Mouse (Mus musculus) E14TG2a.4 (cell line): ENCODE data around the gene Sp9.

Source experiments
- H3K27me3 ChIP-seq: 2 replicates; pipeline ENCODE4 v1.6.1; 2014; ENCODE audit warnings: low read length, control low read depth; ENCODE audit not compliant: insufficient read depth
- H3K36me3 ChIP-seq: 2 replicates; pipeline ENCODE4 v1.6.1; 2014; ENCODE audit warnings: low read length, control low read depth; ENCODE audit not compliant: insufficient read depth
- H3K4me1 ChIP-seq: replicated peaks from 2 replicates; pipeline ENCODE4 v1.6.1; 2014; ENCODE audit warnings: low read depth, low read length, control low read depth
- H3K4me3 ChIP-seq: replicated peaks from 2 replicates; pipeline ENCODE4 v1.5.1; 2014; ENCODE audit warnings: mild to moderate bottlenecking, low read length
- H3K9me3 ChIP-seq: 2 replicates; pipeline ENCODE4 v1.6.1; 2014; ENCODE audit warnings: low read length, control low read depth
- CTCF ChIP-seq: conservative IDR thresholded peaks from 2 replicates; pipeline ENCODE4 v1.5.1; 2014; ENCODE audit warnings: low read length
- NANOG ChIP-seq: IDR thresholded peaks from 2 replicates; pipeline ENCODE4 v1.6.1; 2014; ENCODE audit warnings: borderline replicate concordance, low read length, mixed read lengths
- POU5F1 ChIP-seq: IDR thresholded peaks from 2 replicates; pipeline ENCODE4 v1.6.1; 2014; ENCODE audit warnings: low read length, borderline replicate concordance

The Sp9 gene

GRCm38 (mm10) chr2:73313117-73313501, 41.4 kb downstream of the Sp9 start:
- TF ChIP-seq POU5F1, result no peak
- no peak for TF ChIP-seq CTCF
- no peak for TF ChIP-seq NANOG
- Histone ChIP-seq H3K9me3 (no peaks in the 10 kb centered on the region), H3K4me3 (peak overlapping the region; percentile 100), H3K27me3 (no peaks in the 10 kb centered on the region), H3K36me3 (peaks cover 33% of the 10 kb centered on the region), H3K4me1 (peaks cover 27% of the 10 kb centered on the region)

GRCm38 (mm10) chr2:73314311-73314710, 42.6 kb downstream of the Sp9 start:
- Histone ChIP-seq H3K36me3 (peaks cover 28% of the 10 kb centered on the region), H3K4me3 (no peak overlapping the region), H3K9me3 (no peaks in the 10 kb centered on the region), H3K27me3 (no peaks in the 10 kb centered on the region), H3K4me1 (peaks cover 27% of the 10 kb centered on the region)
- TF ChIP-seq POU5F1 (no peak), NANOG (no peak), CTCF (no peak)

GRCm38 (mm10) chr2:73317426-73317825, 45.7 kb downstream of the Sp9 start:
- H3K4me1 ChIP-seq, result peaks cover 20% of the 10 kb centered on the region

GRCm38 (mm10) chr2:73319218-73319617, 47.5 kb downstream of the Sp9 start:
- TF ChIP-seq NANOG, result no peak
- no peak for TF ChIP-seq POU5F1
- TF ChIP-seq CTCF, result no peak
- H3K27me3 ChIP-seq, result no peaks in the 10 kb centered on the region
- H3K4me3 ChIP-seq, result no peak overlapping the region
- peaks cover 18% of the 10 kb centered on the region for H3K36me3 ChIP-seq
- H3K9me3 ChIP-seq, result no peaks in the 10 kb centered on the region
- H3K4me1 ChIP-seq, result peaks cover 18% of the 10 kb centered on the region

More at GRCm38 (mm10) chr2:73317426-73317825, 45.7 kb downstream of the Sp9 start:
- no peak overlapping the region for H3K4me3 ChIP-seq
- no peaks in the 10 kb centered on the region for H3K27me3 ChIP-seq
- TF ChIP-seq CTCF (no peak), POU5F1 (no peak), NANOG (no peak)
- peaks cover 18% of the 10 kb centered on the region for H3K36me3 ChIP-seq
- H3K9me3 ChIP-seq, result no peaks in the 10 kb centered on the region

- TF ChIP-seq CTCF, result no peak
- no peak for TF ChIP-seq POU5F1
- no peak for TF ChIP-seq NANOG
- Histone ChIP-seq H3K9me3 (no peaks in the 10 kb centered on the region), H3K4me3 (no peak overlapping the region), H3K4me1 (peaks cover 15% of the 10 kb centered on the region), H3K36me3 (peaks cover 13% of the 10 kb centered on the region), H3K27me3 (no peaks in the 10 kb centered on the region)
Observed at GRCm38 (mm10) chr2:73322991-73323390, 51.3 kb downstream of the Sp9 start.

GRCm38 (mm10) chr2:73325871-73326270, 54.1 kb downstream of the Sp9 start:
- TF ChIP-seq POU5F1 (no peak), NANOG (no peak), CTCF (no peak)

More at GRCm38 (mm10) chr2:73325871-73326270, 54.1 kb downstream of the Sp9 start:
- H3K4me3 ChIP-seq, result no peak overlapping the region
- no peaks in the 10 kb centered on the region for H3K36me3 ChIP-seq
- H3K27me3 ChIP-seq, result no peaks in the 10 kb centered on the region
- H3K4me1 ChIP-seq, result peaks cover 11% of the 10 kb centered on the region
- no peaks in the 10 kb centered on the region for H3K9me3 ChIP-seq
